Mouse (Mus musculus) kidney, postnatal 0 days (tissue): ENCODE data around the gene Cdh26. TPM values are rescaled to one million over a fixed set of nuclear protein-coding genes. Genes with fewer than 3 reads are reported as not detected.
A peak's percentile ranks its signal among the peaks of the same experiment; 100 is the strongest.

Source experiments
- ATAC-seq: fragments of 200-750 bp; cut with Nextera tagmentation; replicated peaks from 2 replicates; pipeline ENCODE4 v1.8.0; 2017; ENCODE audit warnings: low read depth, moderate number of reproducible peaks, moderate TSS enrichment, moderate library complexity; ENCODE audit not compliant: low FRiP score
- DNase-seq: peaks from one replicate; pipeline ENCODE4 v3.0.0-alpha.2; 2016; ENCODE audit warnings: low spot score
- H3K27ac ChIP-seq: fragments of 300-500 bp; sonication (generic); 2 replicates; pipeline ENCODE4 v1.5.1; 2014; ENCODE audit warnings: mild to moderate bottlenecking
- H3K27me3 ChIP-seq: fragments of 300-500 bp; sonication (generic); 2 replicates; pipeline ENCODE4 v1.6.1; 2014; ENCODE audit warnings: low read length, mixed read lengths; ENCODE audit not compliant: insufficient read depth
- H3K36me3 ChIP-seq: fragments of 300-500 bp; sonication (generic); 2 replicates; pipeline ENCODE4 v1.6.1; 2014; ENCODE audit warnings: low read length, mixed read lengths; ENCODE audit not compliant: insufficient read depth
- H3K4me1 ChIP-seq: fragments of 300-500 bp; sonication (generic); replicated peaks from 2 replicates; pipeline ENCODE4 v1.6.1; 2014; ENCODE audit warnings: antibody characterized with exemption, low read length, mixed read lengths; ENCODE audit not compliant: insufficient read depth
- H3K4me2 ChIP-seq: fragments of 300-500 bp; sonication (generic); 2 replicates; pipeline ENCODE4 v1.6.1; 2014; ENCODE audit warnings: mild to moderate bottlenecking, low read length, moderate library complexity, mixed read lengths
- H3K4me3 ChIP-seq: fragments of 300-500 bp; sonication (generic); replicated peaks from 2 replicates; pipeline ENCODE4 v1.5.1; 2014; ENCODE audit warnings: low read depth, low read length
- H3K9ac ChIP-seq: fragments of 300-500 bp; sonication (generic); 2 replicates; pipeline ENCODE4 v1.6.1; 2014; ENCODE audit warnings: low read depth, low read length
- H3K9me3 ChIP-seq: fragments of 300-500 bp; sonication (generic); replicated peaks from 2 replicates; pipeline ENCODE4 v1.6.1; 2016; ENCODE audit warnings: low read length, inconsistent platforms, mixed read lengths
- CTCF ChIP-seq: IDR thresholded peaks from 2 replicates; pipeline ENCODE4 v1.5.1; 2016; ENCODE audit warnings: antibody characterized with exemption, low read depth, mild to moderate bottlenecking, moderate library complexity
- WGBS: fragments of 180-500 bp; shearing (Covaris S2); extraction: QIAGEN DNeasy Blood & Tissue Kit; methylation state at CpG from one replicate; pipeline ENCODE4 v1.1.7; 2014; 5-methylcytosine and 5-hydroxymethylcytosine counted together
- polyA plus RNA-seq: library from polyadenylated mRNA; unstranded; fragments of >200 nt; fragmentation: Nextera tagmentation; extraction: Ambion mirVana; gene quantifications from 2 replicates; pipeline ENCODE4 v1.2.1, GENCODE M21; 2015

The Cdh26 gene
- polyA plus RNA-seq, 1 experiment from 2014 or later, result 0.17 TPM

DNA sequence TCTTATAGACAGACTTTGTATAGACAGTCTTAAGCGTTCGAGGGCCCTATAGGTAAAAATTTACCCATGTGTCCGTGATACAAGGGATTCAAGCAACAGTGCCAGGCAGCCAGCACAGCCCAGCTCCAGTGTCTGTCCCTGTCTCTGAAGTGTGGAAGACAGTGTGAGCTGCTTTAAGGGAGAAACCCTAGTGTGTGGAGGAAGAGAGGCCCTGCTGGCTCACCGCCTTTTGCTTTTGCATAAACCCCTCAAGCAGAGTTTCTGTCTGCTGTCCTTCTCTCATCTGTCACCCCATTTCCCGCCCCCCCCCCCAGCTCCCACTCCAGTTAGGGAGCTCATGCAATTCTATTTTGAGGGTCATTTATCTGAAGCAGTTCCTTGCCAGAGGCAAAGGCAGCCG is 8.7 kb upstream of the Cdh26 start:
- ATAC-seq (no peak), DNase-seq (no peak)
- H3K27ac ChIP-seq, result no peak overlapping the region
- no peak for TF ChIP-seq CTCF
- no peak overlapping the region for H3K4me2 ChIP-seq
- no peaks in the 10 kb centered on the region for H3K9me3 ChIP-seq
- H3K4me3 ChIP-seq, result no peak overlapping the region
- H3K36me3 ChIP-seq, result no peaks in the 10 kb centered on the region
- H3K4me1 ChIP-seq, result no peaks in the 10 kb centered on the region
- WGBS, result 54% methylated on average over 6 of the region's 6 CpGs
- no peak overlapping the region for H3K9ac ChIP-seq
- H3K27me3 ChIP-seq, result no peaks in the 10 kb centered on the region

GRCm38 (mm10) chr2:178422186-178422585 is 8.1 kb upstream of the Cdh26 start:
- Histone ChIP-seq H3K9me3 (no peaks in the 10 kb centered on the region), H3K36me3 (no peaks in the 10 kb centered on the region), H3K9ac (no peak overlapping the region), H3K27ac (no peak overlapping the region), H3K4me2 (no peak overlapping the region), H3K27me3 (no peaks in the 10 kb centered on the region), H3K4me1 (no peaks in the 10 kb centered on the region), H3K4me3 (no peak overlapping the region)
- WGBS, result 43% methylated on average over 2 of the region's 3 CpGs
- TF ChIP-seq CTCF, result no peak
- DNase-seq, result no peak
- ATAC-seq, result no peak

DNA sequence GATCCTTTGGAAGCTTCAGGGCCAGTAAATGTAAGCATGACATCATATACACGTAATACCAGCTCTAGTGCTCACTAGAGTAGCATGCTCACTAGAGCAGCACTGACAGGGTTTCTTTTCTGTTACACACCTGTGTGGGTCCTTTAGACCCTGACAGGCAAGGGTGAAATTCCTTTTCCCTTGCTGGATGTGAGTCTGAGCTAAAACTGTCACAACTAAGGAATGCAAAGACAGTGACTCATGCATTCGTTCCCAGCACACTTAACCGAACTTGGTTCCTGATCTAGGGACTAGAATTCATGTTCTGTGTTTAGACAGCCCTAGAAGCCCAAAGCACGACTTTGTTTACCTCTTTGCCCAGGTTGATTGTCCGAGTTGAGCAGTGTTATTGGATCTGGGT is 7.1 kb upstream of the Cdh26 start:
- TF ChIP-seq CTCF, result no peak
- H3K9me3 ChIP-seq, result no peaks in the 10 kb centered on the region
- H3K4me2 ChIP-seq, result no peak overlapping the region
- WGBS, result 71% methylated on average over 5 of the region's 5 CpGs
- no peaks in the 10 kb centered on the region for H3K4me1 ChIP-seq
- H3K9ac ChIP-seq, result no peak overlapping the region
- no peak overlapping the region for H3K27ac ChIP-seq
- ATAC-seq (no peak), DNase-seq (no peak)
- no peaks in the 10 kb centered on the region for H3K36me3 ChIP-seq
- no peaks in the 10 kb centered on the region for H3K27me3 ChIP-seq
- H3K4me3 ChIP-seq, result no peak overlapping the region

DNA sequence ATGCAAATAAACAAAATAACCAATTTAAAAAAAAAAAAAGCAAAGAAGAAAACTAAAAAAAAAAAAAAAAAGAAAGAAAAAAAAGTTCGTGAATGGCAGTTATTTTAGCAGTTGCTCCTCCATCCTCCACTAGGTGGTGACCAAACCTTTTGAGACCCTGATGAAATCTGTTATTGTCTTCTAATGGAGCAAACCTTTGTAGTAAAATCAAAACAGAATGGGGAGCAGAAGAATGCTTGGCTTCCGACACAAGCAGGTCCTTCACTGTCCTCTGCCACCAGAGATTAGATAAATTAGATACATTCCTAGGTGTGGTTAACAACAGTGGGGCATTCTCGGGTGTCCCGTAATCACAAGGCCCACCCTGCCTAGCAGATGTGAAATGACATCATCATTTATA is 4.1 kb upstream of the Cdh26 start:
- H3K9ac ChIP-seq, result no peak overlapping the region
- no peaks in the 10 kb centered on the region for H3K27me3 ChIP-seq
- H3K4me3 ChIP-seq, result no peak overlapping the region
- H3K9me3 ChIP-seq, result no peaks in the 10 kb centered on the region
- no peak overlapping the region for H3K4me2 ChIP-seq
- no peaks in the 10 kb centered on the region for H3K36me3 ChIP-seq
- no peak overlapping the region for H3K27ac ChIP-seq
- H3K4me1 ChIP-seq, result 0 out of 2 replicates have a peak, but pooled peaks cover 2% of the 10 kb centered on the region
- 42% methylated on average over 4 of the region's 4 CpGs for WGBS
- DNase-seq (peak; percentile 81), ATAC-seq (no peak)
- TF ChIP-seq CTCF, result peak; percentile 78

GRCm38 (mm10) chr2:178427181-178427580 is 3.1 kb upstream of the Cdh26 start:
- Histone ChIP-seq H3K27ac (no peak overlapping the region), H3K27me3 (no peaks in the 10 kb centered on the region), H3K9me3 (no peaks in the 10 kb centered on the region), H3K9ac (no peak overlapping the region), H3K4me2 (no peak overlapping the region), H3K36me3 (no peaks in the 10 kb centered on the region), H3K4me1 (0 out of 2 replicates have a peak, but pooled peaks cover 7% of the 10 kb centered on the region), H3K4me3 (no peak overlapping the region)
- no peak for DNase-seq
- ATAC-seq, result no peak
- 80% methylated on average over 5 of the region's 5 CpGs for WGBS
- no peak for TF ChIP-seq CTCF

DNA sequence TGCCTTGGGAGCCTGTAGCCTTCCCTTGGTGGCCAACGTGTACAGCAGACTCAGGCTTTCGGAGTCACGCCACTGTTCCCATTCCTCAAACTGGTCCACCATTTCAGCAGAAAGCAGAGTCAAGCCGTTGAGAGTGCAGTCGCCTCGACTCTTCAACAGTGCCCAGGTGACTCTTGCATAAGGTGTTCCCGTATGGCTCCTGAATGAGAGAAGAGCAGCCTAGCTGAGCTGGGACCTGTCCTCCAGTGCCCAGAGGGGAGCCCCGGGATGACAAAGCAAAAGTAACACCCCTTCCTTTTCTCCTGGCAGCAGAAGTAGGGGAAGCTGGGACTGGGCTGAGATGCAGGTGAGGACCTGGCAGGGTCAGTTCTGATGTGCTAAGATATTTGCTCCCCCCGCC is 2.1 kb upstream of the Cdh26 start:
- no peaks in the 10 kb centered on the region for H3K36me3 ChIP-seq
- H3K4me2 ChIP-seq, result no peak overlapping the region
- no peaks in the 10 kb centered on the region for H3K27me3 ChIP-seq
- H3K9me3 ChIP-seq, result no peaks in the 10 kb centered on the region
- H3K9ac ChIP-seq, result no peak overlapping the region
- DNase-seq, result no peak
- no peak overlapping the region for H3K27ac ChIP-seq
- WGBS, result 79% methylated on average over 9 of the region's 9 CpGs
- no peak for ATAC-seq
- H3K4me3 ChIP-seq, result no peak overlapping the region
- TF ChIP-seq CTCF, result no peak
- 0 out of 2 replicates have a peak, but pooled peaks cover 7% of the 10 kb centered on the region for H3K4me1 ChIP-seq

GRCm38 (mm10) chr2:178428676-178429075 is 1.7 kb upstream of the Cdh26 start:
- Histone ChIP-seq H3K27ac (no peak overlapping the region), H3K4me3 (no peak overlapping the region), H3K4me2 (no peak overlapping the region), H3K4me1 (0 out of 2 replicates have a peak, but pooled peaks cover 7% of the 10 kb centered on the region), H3K9me3 (no peaks in the 10 kb centered on the region), H3K36me3 (no peaks in the 10 kb centered on the region), H3K9ac (no peak overlapping the region), H3K27me3 (no peaks in the 10 kb centered on the region)
- ATAC-seq (no peak), DNase-seq (no peak)
- WGBS, result 89% methylated on average over 4 of the region's 4 CpGs
- no peak for TF ChIP-seq CTCF
